Mouse (Mus musculus) CD4-positive naive resting alpha-beta T cell, adult 57 days (primary cell): ENCODE measurements around the gene Slc6a15. TPM values are rescaled to one million over a fixed set of nuclear protein-coding genes. Genes with fewer than 3 reads are reported as not detected.

Source experiments
- total RNA-seq: library from RNA; stranded (reverse); gene quantifications from one replicate; pipeline ENCODE4 v1.2.4, GENCODE M21; 2023

Gene Slc6a15
- total RNA-seq = not detected

DNA sequence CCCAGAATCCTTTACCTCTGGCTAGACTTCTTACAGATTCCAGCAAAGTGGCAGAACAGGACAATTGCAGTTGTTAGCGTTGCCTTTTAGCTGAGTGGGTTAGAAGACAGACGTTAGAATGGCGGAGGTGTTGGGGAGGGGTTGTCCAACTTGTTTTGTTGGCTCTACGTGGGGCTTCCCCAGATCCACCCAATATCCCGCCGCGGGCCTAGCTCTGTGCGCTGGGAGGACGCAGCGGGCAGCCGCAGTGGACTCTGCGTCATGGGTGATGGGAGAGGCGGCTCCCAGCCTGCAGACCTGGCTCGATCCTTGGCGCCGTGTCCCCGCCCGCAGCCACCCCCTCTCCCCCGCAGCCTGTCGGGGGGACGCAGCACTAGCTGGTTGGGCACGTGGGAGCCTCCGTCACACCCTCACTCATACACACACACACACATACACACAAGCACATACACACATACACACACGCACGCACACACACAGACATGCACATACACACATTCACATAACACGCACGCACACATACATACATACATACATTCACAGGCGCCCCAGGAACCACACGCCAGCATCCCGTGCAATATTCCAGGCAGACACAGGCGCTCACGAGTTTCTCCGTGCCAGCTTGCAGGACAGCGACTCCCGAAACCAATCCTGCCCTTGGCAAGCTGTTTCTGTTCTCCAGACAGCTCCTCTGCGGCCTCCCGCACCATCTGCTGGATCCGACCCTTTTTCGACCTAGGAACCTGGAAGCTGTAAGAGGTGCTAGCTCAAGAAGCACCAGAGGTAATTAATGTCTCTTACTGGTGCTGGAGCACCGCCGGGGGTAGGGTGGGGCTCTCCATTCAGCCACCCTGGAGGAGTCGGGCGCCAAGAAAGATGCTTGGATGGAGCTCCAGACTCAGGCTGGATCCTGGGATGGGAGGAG, at the start of gene Slc6a15:
Slc6a15 (plus strand) TSS at position 413 of the 925 bp plus-strand sequence.

Other genes with a start within 250 kb of the Slc6a15 start
- not detected for gene Lrriq1, start 131.5 kb upstream of the Slc6a15 start, total RNA-seq